Mouse (Mus musculus) liver, embryonic 14.5 days (tissue): ENCODE results near the gene Acvr1b.

Source experiments
- CTCF ChIP-seq: IDR thresholded peaks from 2 replicates; pipeline ENCODE4 v1.5.1; 2016; ENCODE audit warnings: antibody characterized with exemption, low read depth, control low read depth
- EP300 ChIP-seq: IDR thresholded peaks from 2 replicates; pipeline ENCODE4 v1.6.1; 2016; ENCODE audit warnings: antibody characterized with exemption, low read depth

GRCm38 (mm10) chr15:101170413-101170980 lies 3.4 kb upstream of the Acvr1b start:
- no peak for TF ChIP-seq CTCF
- no peak for TF ChIP-seq EP300
